Mouse (Mus musculus) embryonic fibroblast, embryonic 13.5 days (primary cell): ENCODE measurements around the gene Mapk8ip1.

Source experiments
- CTCF ChIP-seq: IDR thresholded peaks from 2 replicates; pipeline ENCODE4 v1.5.1; 2011; ENCODE audit warnings: mild to moderate bottlenecking, control low read depth, low read length, moderate library complexity, borderline replicate concordance; ENCODE audit not compliant: insufficient read depth
- POLR2A ChIP-seq: IDR thresholded peaks from 2 replicates; pipeline ENCODE4 v1.6.1; 2011; ENCODE audit warnings: low read depth, mild to moderate bottlenecking, control low read depth, low read length, moderate library complexity

DNA sequence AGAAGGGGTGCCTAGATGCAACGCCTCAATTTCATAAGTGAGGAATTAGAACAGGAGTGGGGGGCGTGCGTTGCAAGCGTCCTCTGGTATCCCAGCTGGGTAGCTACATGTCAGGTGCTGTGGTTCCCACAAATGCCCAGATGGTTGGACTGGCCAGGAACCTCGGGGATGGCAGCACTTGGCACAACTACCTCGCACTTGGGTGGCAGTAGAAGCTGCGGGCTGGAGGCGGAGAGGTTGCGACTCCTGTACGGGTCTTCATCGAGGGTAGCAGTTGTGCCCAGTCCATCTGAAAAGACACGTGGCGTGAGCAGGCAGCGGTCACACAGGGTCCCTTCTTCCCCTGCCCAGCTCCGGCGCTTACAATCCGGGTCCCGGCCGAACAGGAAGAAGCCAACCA, 30.7 kb downstream of the Mapk8ip1 start:
- TF ChIP-seq POLR2A (no peak), CTCF (no peak)
